Mouse (Mus musculus) macrophage (primary cell): ENCODE measurements around the gene Cd247. TPM values are rescaled to one million over a fixed set of nuclear protein-coding genes. Genes with fewer than 3 reads are reported as not detected.

Source experiments
- H3K27ac ChIP-seq: fragments of 350-480 bp; formaldehyde crosslinking; 2 replicates; pipeline ENCODE4 v1.9.0; 2021
- H3K36me3 ChIP-seq: fragments of 350-480 bp; formaldehyde crosslinking; 2 replicates; pipeline ENCODE4 v1.9.0; 2021; ENCODE audit errors: inconsistent target
- H3K4me3 ChIP-seq: fragments of 350-480 bp; formaldehyde crosslinking; 2 replicates; pipeline ENCODE4 v1.9.0; 2021; ENCODE audit errors: inconsistent target
- H3K79me2 ChIP-seq: fragments of 350-480 bp; formaldehyde crosslinking; 2 replicates; pipeline ENCODE4 v1.9.0; 2021; ENCODE audit errors: inconsistent target
- WGBS: methylation state at CpG from one replicate; pipeline ENCODE4 v1.1.7; 2026; ENCODE audit warnings: inconsistent platforms; ENCODE audit not compliant: missing documents; 5-methylcytosine and 5-hydroxymethylcytosine counted together
- polyA plus RNA-seq: library from polyadenylated mRNA; stranded (reverse); fragments of 250-400 nt; gene quantifications from 3 replicates; pipeline ENCODE4 v1.2.4, GENCODE M21; 2018; ENCODE audit warnings: inconsistent platforms

Cd247 gene
- polyA plus RNA-seq, 1 experiment from 2014 or later: 0.13 TPM

DNA sequence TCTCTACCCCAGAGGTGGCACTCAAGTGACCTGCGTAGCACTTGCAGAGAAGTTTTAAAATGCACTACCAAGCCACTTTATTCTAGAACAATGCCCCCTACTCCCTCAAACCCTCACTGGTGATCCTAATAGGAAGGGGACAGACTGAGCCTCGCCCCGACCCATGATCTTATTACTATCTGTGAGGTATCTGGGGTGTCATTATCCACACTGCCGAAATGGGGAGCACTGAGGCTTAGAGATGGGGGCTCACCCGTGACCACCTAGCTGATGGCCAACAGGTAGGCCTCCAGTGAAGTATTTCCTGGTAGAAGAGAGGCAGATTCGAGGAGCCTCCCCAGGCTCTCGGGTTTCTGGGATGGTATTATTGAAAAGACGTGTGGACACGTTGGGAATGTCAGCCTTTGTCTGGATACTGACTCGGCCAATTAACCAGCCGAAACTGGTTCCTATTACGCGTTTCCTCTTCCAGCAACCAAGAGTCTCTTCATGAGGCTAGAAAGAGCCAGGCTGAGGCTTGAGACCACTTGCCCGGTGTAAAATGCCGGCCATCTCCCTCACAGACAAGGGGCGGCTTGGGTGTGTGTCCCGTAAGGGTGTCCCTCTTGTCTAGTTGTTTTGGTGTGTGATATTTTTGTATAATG, 22.7 kb upstream of the Cd247 start:
- Histone ChIP-seq H3K27ac (peak overlapping the region; percentile 94), H3K36me3 (peaks cover 5% of the 10 kb centered on the region; the same call in 1 of the 2 replicates), H3K79me2 (peaks cover 65% of the 10 kb centered on the region), H3K4me3 (peak overlapping the region; percentile 90)
- WGBS: 35% methylated on average over 17 of the region's 17 CpGs

DNA sequence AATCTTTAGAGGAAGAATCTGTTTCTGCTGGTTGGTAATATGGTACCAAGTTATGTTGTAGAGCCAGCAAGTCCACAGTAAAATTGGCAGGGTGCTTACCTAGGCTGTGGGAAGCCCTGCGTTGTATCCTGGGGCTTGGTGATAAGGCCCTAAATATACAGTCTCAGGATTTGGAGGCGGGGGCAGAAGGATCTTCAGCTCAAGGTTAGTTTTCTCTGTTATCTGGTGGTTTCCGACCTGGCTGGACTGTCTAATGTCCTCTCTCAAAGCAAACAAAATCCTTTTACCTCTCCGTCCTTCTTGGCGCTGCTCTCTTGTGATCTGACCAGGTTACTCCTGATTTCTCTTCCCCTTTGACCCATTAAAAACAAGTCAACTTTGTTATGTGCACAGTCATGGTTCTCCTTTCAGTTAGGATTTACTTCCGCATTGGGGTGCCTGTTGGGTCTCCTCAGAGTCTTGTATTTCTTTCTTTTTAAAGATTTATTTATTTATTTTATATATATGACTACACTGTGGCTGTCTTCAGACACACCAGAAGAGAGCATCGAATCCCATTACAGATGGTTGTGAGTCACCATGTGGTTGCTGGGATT, 22.1 kb upstream of the Cd247 start:
- WGBS: 7% methylated on average over 7 of the region's 7 CpGs
- Histone ChIP-seq H3K36me3 (peaks cover 9% of the 10 kb centered on the region; the same call in 1 of the 2 replicates), H3K4me3 (peak overlapping the region; percentile 90), H3K27ac (peak overlapping the region; percentile 94), H3K79me2 (peaks cover 65% of the 10 kb centered on the region)

GRCm38 (mm10) chr1:165768894-165769512, 19.5 kb upstream of the Cd247 start:
- no peak overlapping the region for H3K4me3 ChIP-seq
- H3K36me3 ChIP-seq: peaks cover 29% of the 10 kb centered on the region
- peak overlapping the region; percentile 94 for H3K27ac ChIP-seq
- H3K79me2 ChIP-seq: peaks cover 66% of the 10 kb centered on the region
- WGBS: 15% methylated on average over 9 of the region's 9 CpGs

GRCm38 (mm10) chr1:165770181-165770759, 18.2 kb upstream of the Cd247 start:
- peaks cover 53% of the 10 kb centered on the region for H3K79me2 ChIP-seq
- H3K4me3 ChIP-seq: no peak overlapping the region
- peak overlapping the region; percentile 94 for H3K27ac ChIP-seq
- H3K36me3 ChIP-seq: peaks cover 39% of the 10 kb centered on the region
- WGBS: 76% methylated on average over 10 of the region's 10 CpGs

GRCm38 (mm10) chr1:165771491-165771897, 17.0 kb upstream of the Cd247 start:
- Histone ChIP-seq H3K36me3 (peaks cover 39% of the 10 kb centered on the region), H3K79me2 (peaks cover 41% of the 10 kb centered on the region), H3K4me3 (no peak overlapping the region), H3K27ac (peak overlapping the region; percentile 94)
- 3% methylated on average over 12 of the region's 12 CpGs for WGBS

DNA sequence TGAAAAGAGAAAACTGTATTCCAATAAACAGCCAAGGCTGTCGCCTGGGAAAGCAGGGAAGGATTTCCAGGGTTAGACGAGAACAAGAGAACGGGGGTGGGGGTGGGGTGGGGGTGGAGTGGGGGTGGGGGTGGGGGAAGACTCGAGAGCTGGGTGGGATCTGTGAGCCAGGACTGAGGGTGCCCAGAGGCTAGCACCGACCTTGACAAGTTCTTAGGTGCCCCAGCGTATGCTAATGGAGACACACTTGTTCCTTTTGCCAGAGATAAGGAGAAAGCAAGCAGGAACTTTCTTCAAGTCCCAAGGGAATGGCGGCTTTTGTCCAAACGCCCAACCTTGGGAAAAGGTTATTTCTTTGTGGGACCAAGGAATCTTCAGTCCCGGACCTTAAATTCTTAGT, 16.5 kb upstream of the Cd247 start:
- peaks cover 39% of the 10 kb centered on the region for H3K36me3 ChIP-seq
- H3K4me3 ChIP-seq: no peak overlapping the region
- H3K27ac ChIP-seq: no peak overlapping the region
- peaks cover 36% of the 10 kb centered on the region for H3K79me2 ChIP-seq
- 78% methylated on average over 9 of the region's 9 CpGs for WGBS

DNA sequence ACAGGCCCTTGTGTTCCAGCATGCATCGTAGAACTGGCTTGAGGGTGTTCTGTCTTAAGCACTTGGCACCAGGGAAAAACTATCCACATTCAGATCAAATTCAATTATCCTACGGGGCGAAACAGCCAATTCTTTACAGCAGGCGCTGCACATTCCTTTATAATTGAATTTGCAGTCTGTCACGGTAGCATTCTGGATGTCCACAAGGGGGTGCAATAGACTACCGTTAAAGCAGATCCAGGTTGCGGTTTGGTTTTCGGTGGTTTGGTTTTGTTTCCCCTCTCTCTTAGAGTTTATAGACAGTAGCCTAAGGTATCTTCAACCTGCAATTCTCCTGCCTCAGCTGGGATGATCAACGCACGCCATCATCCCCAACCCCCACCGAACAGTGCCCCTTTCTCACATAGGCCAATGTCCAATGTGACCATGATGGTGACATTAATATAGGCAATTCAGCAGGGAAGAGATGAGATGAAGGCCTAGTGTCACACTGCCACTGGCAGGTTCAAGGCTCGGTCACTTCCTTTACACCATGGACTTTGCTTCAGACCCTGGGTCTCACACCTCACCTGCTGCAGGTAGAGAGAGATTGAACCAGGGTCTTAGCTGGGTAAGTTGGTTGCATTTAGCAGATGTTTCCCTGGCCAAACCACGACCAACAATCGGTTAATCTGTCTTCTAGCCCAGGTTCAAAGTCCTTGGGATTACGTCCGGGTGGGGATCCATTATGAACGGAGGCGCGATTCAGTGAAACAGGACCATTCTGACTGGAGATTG, 12.8 kb upstream of the Cd247 start:
- no peak overlapping the region for H3K4me3 ChIP-seq
- no peak overlapping the region for H3K27ac ChIP-seq
- 37% methylated on average over 19 of the region's 19 CpGs for WGBS
- H3K36me3 ChIP-seq: peaks cover 35% of the 10 kb centered on the region
- H3K79me2 ChIP-seq: peaks cover 4% of the 10 kb centered on the region; the same call in 1 of the 2 replicates

- no peak overlapping the region for H3K27ac ChIP-seq
- H3K36me3 ChIP-seq: no peaks in the 10 kb centered on the region
- WGBS: 2% methylated on average over 13 of the region's 13 CpGs
- peak overlapping the region; percentile 28 for H3K4me3 ChIP-seq
- no peaks in the 10 kb centered on the region for H3K79me2 ChIP-seq
These were observed 8.4 kb upstream of the Cd247 start for GRCm38 (mm10) chr1:165779954-165780585.

- Histone ChIP-seq H3K36me3 (no peaks in the 10 kb centered on the region), H3K79me2 (no peaks in the 10 kb centered on the region), H3K27ac (no peak overlapping the region), H3K4me3 (peak overlapping the region; percentile 28)
- 7% methylated on average over 20 of the region's 20 CpGs for WGBS
These were observed 7.8 kb upstream of the Cd247 start for GRCm38 (mm10) chr1:165780586-165781111.

- 32% methylated on average over 9 of the region's 9 CpGs for WGBS
- H3K79me2 ChIP-seq: no peaks in the 10 kb centered on the region
- no peak overlapping the region for H3K4me3 ChIP-seq
- no peak overlapping the region for H3K27ac ChIP-seq
- no peaks in the 10 kb centered on the region for H3K36me3 ChIP-seq
These were observed 7.1 kb upstream of the Cd247 start for GRCm38 (mm10) chr1:165781426-165781825.

DNA sequence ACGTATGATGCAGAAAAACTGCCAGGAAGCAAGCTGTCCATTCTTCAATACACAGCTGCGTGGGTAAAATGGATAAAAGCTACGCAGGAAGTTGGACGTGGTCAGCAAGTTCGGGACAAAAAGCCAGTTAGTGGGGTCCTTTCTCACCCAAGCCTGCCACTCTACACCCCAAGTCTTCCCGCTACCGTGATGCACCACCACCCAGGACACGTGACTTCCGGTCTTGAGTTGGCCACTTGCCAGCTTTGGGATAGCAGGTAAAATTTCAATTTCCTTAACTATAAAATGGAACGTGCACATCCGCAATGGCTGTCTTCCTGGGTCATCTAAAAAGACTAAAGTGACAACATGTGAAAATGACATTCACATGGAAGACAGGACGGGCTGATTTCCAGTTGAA, 6.6 kb upstream of the Cd247 start:
- WGBS: 66% methylated on average over 12 of the region's 12 CpGs
- H3K27ac ChIP-seq: no peak overlapping the region
- no peaks in the 10 kb centered on the region for H3K36me3 ChIP-seq
- H3K79me2 ChIP-seq: no peaks in the 10 kb centered on the region
- H3K4me3 ChIP-seq: no peak overlapping the region

DNA sequence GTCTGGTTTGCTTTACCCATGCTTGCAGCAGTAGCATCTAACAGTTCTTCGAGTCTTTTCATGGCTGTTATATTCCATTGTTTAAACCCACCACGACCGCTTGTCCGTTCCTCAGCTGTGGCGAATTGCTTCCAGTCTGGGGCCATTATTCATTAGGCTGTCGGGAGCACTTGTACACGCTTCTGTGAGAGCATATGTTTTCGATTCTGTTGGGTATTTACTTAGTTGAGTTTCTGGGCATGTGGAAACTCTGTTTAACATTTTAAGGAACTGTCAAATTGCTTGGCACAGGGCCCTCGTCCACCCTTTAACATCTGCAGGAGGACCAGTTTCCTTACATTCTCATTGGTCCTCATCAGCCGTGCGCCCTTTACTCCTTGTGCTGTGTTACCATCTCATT, 2.2 kb upstream of the Cd247 start:
- no peaks in the 10 kb centered on the region for H3K79me2 ChIP-seq
- H3K4me3 ChIP-seq: no peak overlapping the region
- WGBS: 30% methylated on average over 11 of the region's 11 CpGs
- no peaks in the 10 kb centered on the region for H3K36me3 ChIP-seq
- H3K27ac ChIP-seq: no peak overlapping the region

DNA sequence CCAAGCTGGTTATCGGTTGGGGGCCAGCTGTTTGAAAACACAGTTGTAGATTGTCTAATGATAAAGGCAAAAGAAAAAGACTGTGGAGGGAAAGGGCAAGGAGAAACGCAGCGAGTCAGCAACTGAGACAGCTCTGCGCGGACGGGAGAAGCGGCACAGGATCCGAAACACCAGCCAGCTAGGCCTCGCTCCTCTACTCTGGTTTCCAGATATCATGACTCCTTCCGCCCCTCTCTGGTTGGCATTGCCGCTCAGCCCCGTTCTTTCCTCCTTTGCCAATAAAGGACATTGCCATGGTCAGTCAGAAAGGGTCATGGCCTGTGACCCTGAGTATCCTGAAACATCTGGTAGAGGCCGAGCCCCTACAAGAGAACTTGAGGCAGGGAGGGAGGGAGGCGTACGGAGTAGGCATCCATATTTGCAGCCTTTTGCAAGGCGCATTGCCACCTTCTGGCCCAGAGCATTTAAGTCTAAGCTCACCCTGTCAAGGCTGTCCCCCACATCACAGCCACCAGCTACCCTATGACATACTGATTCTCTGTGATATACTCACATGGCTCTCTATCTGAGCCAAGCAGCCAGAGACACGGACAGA, 682 bp downstream of the Cd247 start:
- WGBS: 100% methylated on average over 14 of the region's 17 CpGs
- no peak overlapping the region for H3K4me3 ChIP-seq
- no peaks in the 10 kb centered on the region for H3K79me2 ChIP-seq
- H3K36me3 ChIP-seq: no peaks in the 10 kb centered on the region
- H3K27ac ChIP-seq: no peak overlapping the region
